Mouse (Mus musculus) right cerebral cortex, adult 18-20 months (tissue): ENCODE results near the gene Naxd.
"Not testable (repeated sequence)": the region's sequence is repeated elsewhere in the genome, so short reads cannot be mapped to it uniquely, and the experiment has no call there.

Experiments
- DNase-seq: peaks from one replicate; pipeline ENCODE4 v3.0.0; 2022; ENCODE audit warnings: mixed read lengths

Gene Naxd

GRCm38 (mm10) chr8:11513247-11513646 lies 15.9 kb downstream of the Naxd start:
- DNase-seq, result no peak

- no peak for DNase-seq
These were observed 19.0 kb downstream of the Naxd start for GRCm38 (mm10) chr8:11516292-11516691.

- DNase-seq, result no peak
These were observed 20.2 kb downstream of the Naxd start for GRCm38 (mm10) chr8:11517366-11518055.

- no peak for DNase-seq
These were observed 20.7 kb downstream of the Naxd start for GRCm38 (mm10) chr8:11518056-11518396.

- no peak for DNase-seq
These were observed 21.4 kb downstream of the Naxd start for GRCm38 (mm10) chr8:11518676-11519075.

- no peak for DNase-seq
These were observed 26.0 kb downstream of the Naxd start for GRCm38 (mm10) chr8:11523331-11523730.

- DNase-seq, result peak; percentile 41
These were observed 33.0 kb downstream of the Naxd start for GRCm38 (mm10) chr8:11530155-11530770.

- DNase-seq, result no peak
These were observed 33.5 kb downstream of the Naxd start for GRCm38 (mm10) chr8:11530849-11531248.

- no peak for DNase-seq
These were observed 37.2 kb downstream of the Naxd start for GRCm38 (mm10) chr8:11534494-11534893.

GRCm38 (mm10) chr8:11539049-11539448 lies 41.7 kb downstream of the Naxd start:
- DNase-seq, result no peak

GRCm38 (mm10) chr8:11540182-11540581 lies 42.9 kb downstream of the Naxd start:
- DNase-seq, result no peak

GRCm38 (mm10) chr8:11542031-11542430 lies 44.7 kb downstream of the Naxd start:
- no peak for DNase-seq

- no peak for DNase-seq
These were observed 45.6 kb downstream of the Naxd start for GRCm38 (mm10) chr8:11542866-11543265.

- DNase-seq, result peak; percentile 41
These were observed 47.1 kb downstream of the Naxd start for GRCm38 (mm10) chr8:11544386-11544785.

- DNase-seq, result no peak
These were observed 49.8 kb downstream of the Naxd start for GRCm38 (mm10) chr8:11547063-11547462.

GRCm38 (mm10) chr8:11549706-11550105 lies 52.4 kb downstream of the Naxd start:
- DNase-seq, result no peak

GRCm38 (mm10) chr8:11550281-11550948 lies 53.1 kb downstream of the Naxd start, which contains the start of gene Cars2:
Cars2 (minus strand) TSS chr8:11550783.
- peak; percentile 93 for DNase-seq

GRCm38 (mm10) chr8:11551497-11551896 lies 54.2 kb downstream of the Naxd start:
- not testable (repeated sequence) for DNase-seq

GRCm38 (mm10) chr8:11552390-11552789 lies 55.1 kb downstream of the Naxd start:
- DNase-seq, result no peak

GRCm38 (mm10) chr8:11554799-11555719 lies 57.8 kb downstream of the Naxd start, which contains the start of gene Ing1:
Ing1 (plus strand) TSS chr8:11555571.
- DNase-seq, result peak; percentile 96

- DNase-seq, result peak; percentile 100
These were observed 58.6 kb downstream of the Naxd start for GRCm38 (mm10) chr8:11555720-11556591.
